Mouse (Mus musculus) G1E (cell line): ENCODE data around the gene Hist1h2aa. TPM values are rescaled to one million over a fixed set of nuclear protein-coding genes. Genes with fewer than 3 reads are reported as not detected.

ENCODE experiments used
- ATAC-seq: 2 replicates; pipeline ENCODE4 v1.8.0; 2016; ENCODE audit warnings: mild to moderate bottlenecking; ENCODE audit not compliant: insufficient number of reproducible peaks, poor library complexity, low FRiP score, severe bottlenecking; ENCODE audit errors: extremely low read depth
- DNase-seq: peaks from one replicate; pipeline ENCODE4 v3.0.0; 2012; ENCODE audit warnings: low spot score
- H3K27me3 ChIP-seq: 2 replicates; pipeline ENCODE4 v1.6.1; 2012; ENCODE audit warnings: mild to moderate bottlenecking, low read length, inconsistent platforms; ENCODE audit not compliant: insufficient read depth
- H3K36me3 ChIP-seq: replicated peaks from 2 replicates; pipeline ENCODE3; 2012; ENCODE audit warnings: mild to moderate bottlenecking, inconsistent platforms
- H3K4me1 ChIP-seq: 2 replicates; pipeline ENCODE4 v1.6.1; 2012; ENCODE audit warnings: low read depth, low read length, inconsistent platforms, mixed read lengths; ENCODE audit not compliant: insufficient read depth
- H3K4me3 ChIP-seq: 2 replicates; pipeline ENCODE4 v1.5.1; 2012; ENCODE audit warnings: low read depth, mild to moderate bottlenecking, inconsistent platforms, low read length, moderate library complexity, mixed read lengths
- H3K9me3 ChIP-seq: replicated peaks from 2 replicates; pipeline ENCODE4 v1.6.1; 2012; ENCODE audit warnings: inconsistent platforms
- CTCF ChIP-seq: IDR thresholded peaks from 2 replicates; pipeline ENCODE4 v1.5.1; 2012; ENCODE audit warnings: low read depth, low read length, inconsistent platforms, mixed read lengths
- GATA1 ChIP-seq: IDR thresholded peaks from 2 replicates; pipeline ENCODE4 v1.6.1; 2012; ENCODE audit warnings: borderline replicate concordance, low read length, inconsistent platforms, mixed read lengths
- GATA2 ChIP-seq: IDR thresholded peaks from 2 replicates; pipeline ENCODE4 v1.6.1; 2012; ENCODE audit warnings: low read depth, low read length, inconsistent platforms, borderline replicate concordance
- POLR2AphosphoS5 ChIP-seq: IDR thresholded peaks from 2 replicates; pipeline ENCODE4 v1.6.1; 2012; ENCODE audit warnings: low read depth, low read length, inconsistent platforms; ENCODE audit not compliant: insufficient replicate concordance
- TAL1 ChIP-seq: conservative IDR thresholded peaks from 2 replicates; pipeline ENCODE4 v1.6.1; 2012; ENCODE audit warnings: low read depth, low read length, inconsistent platforms, mixed read lengths
- polyA plus RNA-seq: library from polyadenylated mRNA; stranded (reverse); fragments of >175 nt; gene quantifications from 2 replicates; pipeline ENCODE4 v1.2.3, GENCODE M21; 2012
- total RNA-seq, 2 experiments: library from RNA; stranded (forward) in 1 of 2; stranded (reverse) in 1 of 2; fragments of 200-1000 nt in 1 of 2; fragments of >200 nt in 1 of 2; fragmentation: Nextera tagmentation in 1 of 2; gene quantifications; 2 replicates each; pipeline ENCODE4 v1.2.3; 2014 to 2017

Hist1h2aa gene
- total and polyA plus RNA-seq, 3 experiments, result not detected

- no peaks in the 10 kb centered on the region for H3K9me3 ChIP-seq
- H3K4me1 ChIP-seq, result no peaks in the 10 kb centered on the region
- DNase-seq (no peak), ATAC-seq (no peak)
- H3K36me3 ChIP-seq, result no peaks in the 10 kb centered on the region
- peaks cover 4% of the 10 kb centered on the region; the same call in 1 of the 2 replicates for H3K27me3 ChIP-seq
- H3K4me3 ChIP-seq, result no peak within 1 kb of the TSS
- TF ChIP-seq GATA1, result no peak
- TF ChIP-seq POLR2AphosphoS5, result no peak
- no peak for TF ChIP-seq GATA2
- no peak for TF ChIP-seq CTCF
- no peak for TF ChIP-seq TAL1
Measured at GRCm38 (mm10) chr13:23933421-23934210, 646 bp upstream of the Hist1h2aa start, which contains the start of gene Hist1h2ba. TSS of gene Hist1h2ba (minus strand) at chr13:23934156.

GRCm38 (mm10) chr13:23938699-23939098, 4.4 kb downstream of the Hist1h2aa start:
- Histone ChIP-seq H3K36me3 (no peaks in the 10 kb centered on the region), H3K4me1 (no peaks in the 10 kb centered on the region), H3K4me3 (no peak overlapping the region), H3K9me3 (no peaks in the 10 kb centered on the region), H3K27me3 (peaks cover 8% of the 10 kb centered on the region)
- DNase-seq (no peak), ATAC-seq (no peak)
- no peak for TF ChIP-seq POLR2AphosphoS5
- no peak for TF ChIP-seq GATA2
- no peak for TF ChIP-seq GATA1
- TF ChIP-seq TAL1, result no peak
- no peak for TF ChIP-seq CTCF

- Histone ChIP-seq H3K9me3 (no peaks in the 10 kb centered on the region), H3K27me3 (peaks cover 5% of the 10 kb centered on the region; the same call in 1 of the 2 replicates), H3K4me3 (no peak overlapping the region), H3K36me3 (no peaks in the 10 kb centered on the region), H3K4me1 (no peaks in the 10 kb centered on the region)
- DNase-seq (no peak), ATAC-seq (no peak)
- TF ChIP-seq GATA1 (no peak), POLR2AphosphoS5 (no peak), CTCF (no peak), GATA2 (no peak), TAL1 (no peak)
Measured at GRCm38 (mm10) chr13:23940291-23940690, 6.0 kb downstream of the Hist1h2aa start.

GRCm38 (mm10) chr13:23942861-23943260, 8.6 kb downstream of the Hist1h2aa start:
- peaks cover 5% of the 10 kb centered on the region; the same call in 1 of the 2 replicates for H3K27me3 ChIP-seq

GRCm38 (mm10) chr13:23946254-23946653, 12.0 kb downstream of the Hist1h2aa start:
- H3K4me3 ChIP-seq, result no peak overlapping the region
- no peak for ATAC-seq
- no peak for DNase-seq
- H3K36me3 ChIP-seq, result no peaks in the 10 kb centered on the region
- no peaks in the 10 kb centered on the region for H3K4me1 ChIP-seq
- H3K27me3 ChIP-seq, result peaks cover 3% of the 10 kb centered on the region
- no peak for TF ChIP-seq GATA1
- TF ChIP-seq CTCF, result no peak
- TF ChIP-seq POLR2AphosphoS5, result no peak
- no peak for TF ChIP-seq GATA2
- no peak for TF ChIP-seq TAL1
- H3K9me3 ChIP-seq, result no peaks in the 10 kb centered on the region

More at GRCm38 (mm10) chr13:23942861-23943260, 8.6 kb downstream of the Hist1h2aa start:
- no peak for DNase-seq
- Histone ChIP-seq H3K9me3 (no peaks in the 10 kb centered on the region), H3K36me3 (no peaks in the 10 kb centered on the region), H3K4me1 (no peaks in the 10 kb centered on the region), H3K4me3 (no peak overlapping the region)
- ATAC-seq, result no peak
- TF ChIP-seq POLR2AphosphoS5, result no peak
- no peak for TF ChIP-seq GATA2
- no peak for TF ChIP-seq TAL1
- no peak for TF ChIP-seq GATA1
- no peak for TF ChIP-seq CTCF

GRCm38 (mm10) chr13:23949484-23950246, 15.4 kb downstream of the Hist1h2aa start:
- H3K36me3 ChIP-seq, result no peaks in the 10 kb centered on the region
- no peak for TF ChIP-seq GATA2
- TF ChIP-seq TAL1, result no peak
- no peak for TF ChIP-seq POLR2AphosphoS5
- TF ChIP-seq GATA1, result no peak
- no peak for TF ChIP-seq CTCF
- H3K4me1 ChIP-seq, result peaks cover 3% of the 10 kb centered on the region; the same call in 1 of the 2 replicates
- no peaks in the 10 kb centered on the region for H3K9me3 ChIP-seq
- ATAC-seq (no peak), DNase-seq (no peak)
- H3K4me3 ChIP-seq, result no peak overlapping the region
- peaks cover 2% of the 10 kb centered on the region; the same call in 1 of the 2 replicates for H3K27me3 ChIP-seq
